In genomic region chr19:47043608-47044007, GRCm38 (mm10) we compare ENCODE assay signal across 15 mouse cellular contexts. TPM values are rescaled to one million over a fixed set of nuclear protein-coding genes. Genes with fewer than 3 reads are reported as not detected.
A peak's percentile ranks its signal among the peaks of the same experiment; 100 is the strongest.
DNase-seq lines count a peak whose midpoint lies in the region; ATAC-seq and TF ChIP-seq lines count a peak whose summit lies in the region.
"Had no signal": no experiment of that assay in that cellular context is flagged by ENCODE, and none has a peak within 500 bp of the region (broad histone marks: within the 10 kb centered on the region; RNA-seq: fewer than 3 reads in every experiment).

No protein-coding gene starts in this region.

- WGBS in limb, embryonic 10.5 days = 94% methylated on average over 3 of the region's 3 CpGs

- no peaks in the 10 kb centered on the region for H3K9me3 ChIP-seq in limb, embryonic 10.5 days (replicated peaks)
- H3K9me3 ChIP-seq: embryonic facial prominence, embryonic 15.5 days; heart, embryonic 15.5 days had no signal

- H3K27me3 ChIP-seq in limb, embryonic 10.5 days (ENCODE audit: low read depth, poor library complexity, severe bottlenecking) = no peaks in the 10 kb centered on the region
- H3K27me3 ChIP-seq: embryonic facial prominence, embryonic 15.5 days; heart, embryonic 15.5 days had no signal

- H3K4me3 ChIP-seq in layer of hippocampus, adult 2 months = no peak overlapping the region
- H3K4me3 ChIP-seq in limb, embryonic 10.5 days = no peak overlapping the region
- H3K4me3 ChIP-seq: embryonic facial prominence, embryonic 15.5 days; heart, embryonic 15.5 days had no signal

- peak; percentile 39 for DNase-seq in embryo, embryonic 10.5 days (ENCODE audit: low spot score)
- DNase-seq in embryo, embryonic 9.5 days (ENCODE audit: extremely low spot score) = no peak
- no peak for DNase-seq in layer of hippocampus, adult 2 months (ENCODE audit: low spot score in 2 of 2)
- DNase-seq in layer of hippocampus, postnatal 10 days (ENCODE audit: low spot score in 2 of 2) = no peak
- DNase-seq in limb, embryonic 10.5 days (ENCODE audit: low spot score) = peak; percentile 22
- DNase-seq in layer of hippocampus, postnatal 25 days (ENCODE audit: extremely low spot score in 1 of 2, low spot score in 1 of 2) = no peak
- DNase-seq in layer of hippocampus, adult 9-10 months (ENCODE audit: low spot score) = no peak
- DNase-seq: B cell, adult 2 months; kidney, adult 9 months; left cerebral cortex, postnatal 4 days; thymus, postnatal 4 days had no signal

- H3K27ac ChIP-seq in layer of hippocampus, adult 2 months = no peak overlapping the region
- no peak overlapping the region for H3K27ac ChIP-seq in limb, embryonic 10.5 days
- H3K27ac ChIP-seq: embryonic facial prominence, embryonic 15.5 days; heart, embryonic 15.5 days had no signal

- no peaks in the 10 kb centered on the region for H3K4me1 ChIP-seq in limb, embryonic 10.5 days
- H3K4me1 ChIP-seq: embryonic facial prominence, embryonic 15.5 days; heart, embryonic 15.5 days had no signal

- H3K36me3 ChIP-seq in limb, embryonic 10.5 days = peaks cover 92% of the 10 kb centered on the region

- TF ChIP-seq CTCF in layer of hippocampus, adult 2 months (conservative IDR thresholded peaks at IDR 0.05) = peak; percentile 75

- ATAC-seq in CD4-positive, CD25-positive, alpha-beta regulatory T cell, adult 4 months = peak; percentile 60
- ATAC-seq: activated CD4-positive, CD25-positive, alpha-beta regulatory T cell, adult 4 months had no signal

RNA-seq across cellular contexts. Expression of gene Pcgf6, which starts 7.1 kb away (rescaled TPM):
- 10 to 100 TPM; 19.3 to 25.5 TPM for total RNA-seq in layer of hippocampus, adult 2 months (2021)
- total RNA-seq in layer of hippocampus, postnatal 10 days (2021) = 10 to 100 TPM; 19.7 to 20.4 TPM
- 1 to 10 TPM; 7.4 to 8.9 TPM for polyA plus RNA-seq in CD4-positive, CD25-positive, alpha-beta regulatory T cell, adult 4 months (2017; shearing (Covaris generic))
- polyA plus RNA-seq in limb, embryonic 10.5 days (2016; fragmentation: Nextera tagmentation; extraction: Ambion mirVana) = 35.3 and 38.2 TPM in 2 replicates
- 10 to 100 TPM; 14.5 to 20.2 TPM for total RNA-seq in layer of hippocampus, postnatal 25 days (2021)

RNA-seq across cellular contexts. Expression of gene Taf5, which starts 23.9 kb away (rescaled TPM):
- 1 to 10 TPM; 5.2 to 5.6 TPM for total RNA-seq in layer of hippocampus, adult 2 months (2021)
- total RNA-seq in layer of hippocampus, postnatal 10 days (2021) = 1 to 10 TPM; 6.9 to 7.2 TPM
- polyA plus RNA-seq in CD4-positive, CD25-positive, alpha-beta regulatory T cell, adult 4 months (2017; shearing (Covaris generic)) = 1 to 10 TPM; 2.0 to 2.8 TPM
- 8.6 and 8.7 TPM in 2 replicates for polyA plus RNA-seq in limb, embryonic 10.5 days (2016; fragmentation: Nextera tagmentation; extraction: Ambion mirVana)
- 1 to 10 TPM; 6.0 to 7.2 TPM for total RNA-seq in layer of hippocampus, postnatal 25 days (2021)

RNA-seq across cellular contexts. Expression of gene Nt5c2, which starts 28.7 kb away (rescaled TPM):
- total RNA-seq in layer of hippocampus, adult 2 months (2021) = 10 to 100 TPM; 80.9 to 84.4 TPM
- total RNA-seq in layer of hippocampus, postnatal 10 days (2021) = 10 to 100 TPM; 65.6 to 78.1 TPM
- 10 to 100 TPM; 38.0 to 42.2 TPM for polyA plus RNA-seq in CD4-positive, CD25-positive, alpha-beta regulatory T cell, adult 4 months (2017; shearing (Covaris generic))
- 75.4 and 89.8 TPM in 2 replicates for polyA plus RNA-seq in limb, embryonic 10.5 days (2016; fragmentation: Nextera tagmentation; extraction: Ambion mirVana)
- total RNA-seq in layer of hippocampus, postnatal 25 days (2021) = 10 to 100 TPM; 70.7 to 71.1 TPM

RNA-seq across cellular contexts. Expression of gene Ina, which starts 29.1 kb away (rescaled TPM):
- 100 to 1,000 TPM; 170 to 180 TPM for total RNA-seq in layer of hippocampus, adult 2 months (2021)
- total RNA-seq in layer of hippocampus, postnatal 10 days (2021) = 100 to 1,000 TPM; 197 to 202 TPM
- not detected for polyA plus RNA-seq in CD4-positive, CD25-positive, alpha-beta regulatory T cell, adult 4 months (2017; shearing (Covaris generic))
- polyA plus RNA-seq in limb, embryonic 10.5 days (2016; fragmentation: Nextera tagmentation; extraction: Ambion mirVana) = 0.11 and 0.15 TPM in 2 replicates
- total RNA-seq in layer of hippocampus, postnatal 25 days (2021) = 100 to 1,000 TPM; 178 to 189 TPM
- polyA plus RNA-seq: activated CD4-positive, CD25-positive, alpha-beta regulatory T cell, adult 4 months had no signal

RNA-seq across cellular contexts. Expression of gene Usmg5, which starts 46.8 kb away (rescaled TPM):
- total RNA-seq in layer of hippocampus, adult 2 months (2021) = 100 to 1,000 TPM; 713 to 825 TPM
- 100 to 1,000 TPM; 805 to 828 TPM for total RNA-seq in layer of hippocampus, postnatal 10 days (2021)
- 100 to 1,000 TPM; 175 to 307 TPM for polyA plus RNA-seq in CD4-positive, CD25-positive, alpha-beta regulatory T cell, adult 4 months (2017; shearing (Covaris generic))
- polyA plus RNA-seq in limb, embryonic 10.5 days (2016; fragmentation: Nextera tagmentation; extraction: Ambion mirVana) = 1,161 and 1,186 TPM in 2 replicates
- 100 to 1,000 TPM; 780 to 828 TPM for total RNA-seq in layer of hippocampus, postnatal 25 days (2021)

Comparison
In these comparisons a context has a peak if more than half of its experiments do, and no peak if none do; other contexts are left out.
1. DNase-seq: peak in embryo, embryonic 10.5 days (single experiment) and limb, embryonic 10.5 days (single experiment); none in embryo, embryonic 9.5 days (single experiment), layer of hippocampus, adult 2 months (0 of 2), layer of hippocampus, postnatal 10 days (0 of 2), layer of hippocampus, postnatal 25 days (0 of 2) and layer of hippocampus, adult 9-10 months (single experiment).